Mouse (Mus musculus) midbrain, embryonic 10.5 days (tissue): ENCODE data around the gene Prickle2. TPM values are rescaled to one million over a fixed set of nuclear protein-coding genes. Genes with fewer than 3 reads are reported as not detected.

Source experiments
- DNase-seq: peaks from one replicate; pipeline ENCODE4 v3.0.0-alpha.2; 2017; ENCODE audit warnings: low spot score
- H3K27ac ChIP-seq: fragments of 300-500 bp; sonication (generic); replicated peaks from 2 replicates; pipeline ENCODE4 v1.5.1; 2016; ENCODE audit warnings: mild to moderate bottlenecking
- H3K27me3 ChIP-seq: fragments of 300-500 bp; sonication (generic); 2 replicates; pipeline ENCODE4 v1.6.1; 2016; ENCODE audit warnings: low read depth, mild to moderate bottlenecking; ENCODE audit not compliant: poor library complexity, severe bottlenecking
- H3K36me3 ChIP-seq: fragments of 300-500 bp; sonication (generic); 2 replicates; pipeline ENCODE4 v1.6.1; 2016; ENCODE audit warnings: mild to moderate bottlenecking, moderate library complexity
- H3K4me1 ChIP-seq: fragments of 300-500 bp; sonication (generic); 2 replicates; pipeline ENCODE4 v1.6.1; 2016
- H3K4me3 ChIP-seq: fragments of 300-500 bp; sonication (generic); 2 replicates; pipeline ENCODE4 v1.5.1; 2016; ENCODE audit warnings: mild to moderate bottlenecking, moderate library complexity
- H3K9me3 ChIP-seq: fragments of 300-500 bp; sonication (generic); replicated peaks from 2 replicates; pipeline ENCODE4 v1.6.1; 2016; ENCODE audit warnings: mild to moderate bottlenecking
- WGBS: fragments of 180-500 bp; shearing (Covaris S2); methylation state at CpG from one replicate; pipeline ENCODE4 v1.1.7; 2016; 5-methylcytosine and 5-hydroxymethylcytosine counted together
- polyA plus RNA-seq: library from polyadenylated mRNA; unstranded; fragments of >200 nt; fragmentation: Nextera tagmentation; extraction: Ambion mirVana; gene quantifications from 2 replicates; pipeline ENCODE4 v1.2.1, GENCODE M21; 2016

Prickle2 gene
- polyA plus RNA-seq, 1 experiment from 2014 or later, result 3.0 TPM

DNA sequence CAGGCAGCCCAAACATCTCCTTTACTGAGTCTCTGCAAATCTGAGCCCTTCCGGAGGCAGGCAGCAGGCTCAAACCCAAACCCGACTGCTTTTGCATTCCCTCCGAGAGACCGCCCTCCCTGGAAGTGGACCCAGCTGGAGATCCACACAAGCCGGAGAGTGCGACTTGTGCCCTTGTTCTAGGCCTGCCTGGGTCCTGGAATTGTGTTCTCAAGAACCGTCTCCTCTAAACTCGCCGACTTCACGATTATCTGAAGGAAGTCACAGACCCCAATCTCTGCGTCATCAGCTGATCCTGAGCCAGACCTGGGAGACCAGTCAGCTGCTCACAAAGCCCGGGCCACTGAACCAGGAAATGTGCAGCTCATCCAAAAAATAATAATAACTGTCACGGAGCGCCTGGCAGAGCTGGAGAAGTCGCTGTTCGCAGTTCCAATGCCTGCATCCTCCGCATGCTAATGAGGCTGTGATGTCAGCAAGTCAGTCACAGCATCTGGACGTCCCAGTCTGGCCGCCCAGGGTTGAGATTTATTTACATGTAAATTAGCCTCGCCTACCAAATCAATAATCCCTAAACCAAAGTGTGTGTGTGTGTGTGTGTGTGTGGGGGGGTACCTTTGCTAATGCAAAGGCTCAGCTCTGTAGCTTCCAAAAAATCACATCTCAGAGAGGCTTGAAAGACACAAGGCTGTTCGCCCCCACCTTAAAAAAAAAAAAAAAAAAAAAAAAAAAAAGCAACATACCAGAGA lies 224.8 kb downstream of the Prickle2 start:
- Histone ChIP-seq H3K4me1 (peaks cover 40% of the 10 kb centered on the region), H3K9me3 (no peaks in the 10 kb centered on the region), H3K27me3 (no peaks in the 10 kb centered on the region), H3K36me3 (no peaks in the 10 kb centered on the region), H3K4me3 (peak overlapping the region; percentile 67), H3K27ac (peak overlapping the region; percentile 84)
- peak; percentile 79 for DNase-seq
- WGBS, result under 1% methylated on average over 21 of the region's 21 CpGs

GRCm38 (mm10) chr6:92478612-92479011 lies 227.3 kb downstream of the Prickle2 start:
- no peaks in the 10 kb centered on the region for H3K27me3 ChIP-seq
- no peak for DNase-seq
- 100% methylated on average over 1 of the region's 1 CpGs for WGBS
- no peak overlapping the region for H3K27ac ChIP-seq
- no peak overlapping the region for H3K4me3 ChIP-seq
- H3K9me3 ChIP-seq, result no peaks in the 10 kb centered on the region
- no peaks in the 10 kb centered on the region for H3K36me3 ChIP-seq
- H3K4me1 ChIP-seq, result peaks cover 40% of the 10 kb centered on the region

GRCm38 (mm10) chr6:92477621-92478020 lies 228.3 kb downstream of the Prickle2 start:
- H3K27me3 ChIP-seq, result no peaks in the 10 kb centered on the region
- DNase-seq, result no peak
- H3K4me1 ChIP-seq, result peaks cover 36% of the 10 kb centered on the region
- 88% methylated on average over 2 of the region's 2 CpGs for WGBS
- H3K27ac ChIP-seq, result no peak overlapping the region
- H3K9me3 ChIP-seq, result no peaks in the 10 kb centered on the region
- H3K4me3 ChIP-seq, result no peak overlapping the region
- no peaks in the 10 kb centered on the region for H3K36me3 ChIP-seq

DNA sequence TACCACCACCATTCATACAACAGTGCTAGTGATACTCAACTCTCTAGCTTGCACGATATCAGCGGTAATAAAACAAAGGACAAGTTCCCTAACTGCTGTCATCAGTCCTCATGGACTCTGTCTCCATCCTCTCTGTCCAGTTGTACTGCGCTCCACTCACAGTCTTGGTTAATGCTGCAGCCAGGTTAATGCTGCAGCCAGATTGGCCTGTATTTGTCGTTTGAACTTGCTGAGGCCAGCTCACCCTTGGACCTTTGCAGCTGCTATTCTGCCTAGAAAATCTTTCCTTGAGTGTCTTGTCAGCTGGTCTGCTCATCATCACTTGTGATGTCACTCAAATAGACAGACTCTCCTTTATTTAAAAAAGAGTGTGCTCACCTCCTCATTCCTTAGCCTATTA lies 236.5 kb downstream of the Prickle2 start:
- no peak for DNase-seq
- Histone ChIP-seq H3K4me3 (no peak overlapping the region), H3K27me3 (no peaks in the 10 kb centered on the region), H3K4me1 (peaks cover 36% of the 10 kb centered on the region), H3K27ac (no peak overlapping the region), H3K9me3 (no peaks in the 10 kb centered on the region), H3K36me3 (no peaks in the 10 kb centered on the region)
- 74% methylated on average over 4 of the region's 4 CpGs for WGBS

GRCm38 (mm10) chr6:92468892-92469291 lies 237.1 kb downstream of the Prickle2 start:
- Histone ChIP-seq H3K4me1 (peaks cover 36% of the 10 kb centered on the region), H3K27ac (no peak overlapping the region), H3K9me3 (no peaks in the 10 kb centered on the region), H3K27me3 (no peaks in the 10 kb centered on the region), H3K36me3 (no peaks in the 10 kb centered on the region), H3K4me3 (no peak overlapping the region)
- 87% methylated on average over 4 of the region's 4 CpGs for whole genome bisulfite sequencing
- no peak for DNase-seq

GRCm38 (mm10) chr6:92468383-92468791 lies 237.6 kb downstream of the Prickle2 start:
- Histone ChIP-seq H3K27ac (no peak overlapping the region), H3K9me3 (no peaks in the 10 kb centered on the region), H3K4me1 (peaks cover 36% of the 10 kb centered on the region), H3K27me3 (no peaks in the 10 kb centered on the region), H3K4me3 (no peak overlapping the region), H3K36me3 (no peaks in the 10 kb centered on the region)
- 82% methylated on average over 3 of the region's 3 CpGs for WGBS
- DNase-seq, result no peak

DNA sequence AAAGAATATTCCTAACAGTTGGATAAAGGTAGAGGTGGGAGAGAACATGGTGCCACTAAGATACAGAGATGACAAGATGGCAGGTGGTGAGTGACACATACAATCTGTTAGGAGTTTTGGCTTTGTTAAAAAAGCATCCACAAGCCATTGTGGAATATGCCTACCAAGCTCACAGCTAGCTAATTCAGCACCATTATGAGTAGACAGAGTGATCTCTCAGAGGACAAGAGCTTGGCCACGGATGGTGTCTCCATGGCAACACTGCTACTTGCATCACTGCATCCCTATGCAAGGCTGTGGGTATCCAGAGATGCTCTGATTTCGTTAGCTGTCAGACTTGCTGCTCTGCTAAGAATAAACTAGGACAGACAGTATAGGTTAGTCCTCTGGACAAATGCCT lies 238.6 kb downstream of the Prickle2 start:
- peak; percentile 25 for DNase-seq
- WGBS, result 53% methylated on average over 2 of the region's 2 CpGs

DNA sequence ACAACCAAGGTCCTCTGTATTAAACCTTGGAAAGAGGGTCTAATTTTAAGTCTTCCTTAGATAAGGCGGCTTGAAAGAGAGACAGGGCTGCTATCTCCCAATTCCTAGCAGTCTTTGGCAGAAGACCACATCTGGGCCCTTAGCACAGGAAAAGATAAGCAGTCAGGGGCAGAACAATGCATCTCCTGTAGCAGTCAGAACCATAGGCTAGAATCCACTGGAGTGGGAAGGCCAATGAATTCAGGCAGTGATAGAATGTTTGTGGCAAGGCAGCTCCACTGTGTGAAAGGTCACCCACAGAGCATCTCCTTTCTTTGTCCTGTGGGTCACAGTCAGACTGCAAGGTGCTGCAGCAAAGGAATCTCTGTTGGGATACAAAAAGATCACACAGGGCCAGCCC lies 240.3 kb downstream of the Prickle2 start:
- Histone ChIP-seq H3K4me1 (peaks cover 39% of the 10 kb centered on the region), H3K9me3 (no peaks in the 10 kb centered on the region), H3K36me3 (no peaks in the 10 kb centered on the region), H3K4me3 (no peak overlapping the region), H3K27ac (0 out of 2 replicates have a peak overlapping the region, but pooled peaks have one; percentile 29), H3K27me3 (no peaks in the 10 kb centered on the region)
- WGBS, result 81% methylated on average over 1 of the region's 1 CpGs
- no peak for DNase-seq

More for the DNA sequence above, 238.6 kb downstream of the Prickle2 start:
- no peak overlapping the region for H3K27ac ChIP-seq
- no peaks in the 10 kb centered on the region for H3K36me3 ChIP-seq
- H3K4me3 ChIP-seq, result no peak overlapping the region
- no peaks in the 10 kb centered on the region for H3K9me3 ChIP-seq
- H3K4me1 ChIP-seq, result peaks cover 36% of the 10 kb centered on the region
- no peaks in the 10 kb centered on the region for H3K27me3 ChIP-seq

DNA sequence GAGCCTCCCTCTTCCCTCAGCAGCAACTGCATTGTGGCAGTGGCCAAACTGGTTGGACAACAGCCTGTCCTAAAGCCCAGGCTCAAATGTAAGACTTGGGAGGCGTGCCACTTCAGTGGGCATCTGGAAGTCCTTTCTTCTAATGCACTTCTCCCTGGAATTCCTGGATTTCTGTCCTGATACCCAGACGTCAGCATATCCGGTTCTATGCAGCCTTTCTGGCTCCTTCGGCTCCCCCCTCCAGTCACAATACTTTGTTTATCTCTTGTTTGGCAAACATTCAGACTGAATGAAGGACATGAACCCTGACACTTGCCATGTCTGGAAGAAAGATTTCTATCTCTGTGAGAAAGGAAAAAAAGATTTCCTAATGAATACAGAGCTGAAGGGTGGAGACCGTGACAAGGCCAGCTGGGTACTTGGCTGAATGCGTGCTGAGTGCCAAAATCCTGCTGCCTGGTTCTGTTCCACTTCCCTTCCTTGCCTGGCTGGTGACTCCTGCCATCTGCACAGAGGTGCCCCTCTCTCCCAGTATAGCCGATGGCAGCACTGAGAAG lies 241.1 kb downstream of the Prickle2 start:
- H3K27ac ChIP-seq, result no peak overlapping the region
- peaks cover 41% of the 10 kb centered on the region for H3K4me1 ChIP-seq
- H3K4me3 ChIP-seq, result no peak overlapping the region
- DNase-seq, result no peak
- no peaks in the 10 kb centered on the region for H3K36me3 ChIP-seq
- no peaks in the 10 kb centered on the region for H3K27me3 ChIP-seq
- H3K9me3 ChIP-seq, result no peaks in the 10 kb centered on the region
- WGBS, result 79% methylated on average over 7 of the region's 7 CpGs

- H3K4me1 ChIP-seq, result peaks cover 41% of the 10 kb centered on the region
- no peak overlapping the region for H3K4me3 ChIP-seq
- no peaks in the 10 kb centered on the region for H3K9me3 ChIP-seq
- H3K36me3 ChIP-seq, result no peaks in the 10 kb centered on the region
- no peak overlapping the region for H3K27ac ChIP-seq
- DNase-seq, result no peak
- 78% methylated on average over 9 of the region's 9 CpGs for WGBS
- H3K27me3 ChIP-seq, result no peaks in the 10 kb centered on the region
Measured at GRCm38 (mm10) chr6:92463768-92464167, 242.2 kb downstream of the Prickle2 start.

- Histone ChIP-seq H3K27ac (no peak overlapping the region), H3K4me1 (peaks cover 27% of the 10 kb centered on the region), H3K36me3 (no peaks in the 10 kb centered on the region), H3K4me3 (no peak overlapping the region), H3K9me3 (no peaks in the 10 kb centered on the region), H3K27me3 (no peaks in the 10 kb centered on the region)
- WGBS, result 82% methylated on average over 2 of the region's 2 CpGs
- no peak for DNase-seq
Measured at GRCm38 (mm10) chr6:92460750-92461149, 245.2 kb downstream of the Prickle2 start.

DNA sequence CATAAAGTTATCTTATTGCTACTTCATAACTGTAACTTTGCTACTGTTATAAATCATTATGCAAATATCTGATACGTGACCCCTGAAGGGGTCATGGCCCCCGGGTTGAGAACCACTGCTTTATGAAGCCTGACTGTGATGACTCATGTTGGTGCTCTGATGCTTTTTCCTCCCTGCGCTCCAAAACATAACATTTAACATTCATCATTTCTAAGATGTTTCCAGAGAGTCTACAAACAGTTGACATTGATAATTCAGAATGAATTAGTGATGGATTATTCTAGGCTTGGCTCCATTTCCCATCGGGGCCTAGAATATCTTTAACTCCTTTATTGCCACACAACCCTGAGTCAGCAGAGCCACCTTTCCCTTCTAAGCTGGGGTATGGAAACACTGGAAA lies 247.9 kb downstream of the Prickle2 start:
- WGBS, result 90% methylated on average over 4 of the region's 4 CpGs
- Histone ChIP-seq H3K4me1 (peaks cover 16% of the 10 kb centered on the region), H3K4me3 (no peak overlapping the region), H3K9me3 (no peaks in the 10 kb centered on the region), H3K27ac (no peak overlapping the region), H3K36me3 (no peaks in the 10 kb centered on the region), H3K27me3 (no peaks in the 10 kb centered on the region)
- no peak for DNase-seq

- no peaks in the 10 kb centered on the region for H3K27me3 ChIP-seq
- no peaks in the 10 kb centered on the region for H3K9me3 ChIP-seq
- no peak overlapping the region for H3K27ac ChIP-seq
- peaks cover 11% of the 10 kb centered on the region; the same call in 1 of the 2 replicates for H3K4me1 ChIP-seq
- no peak overlapping the region for H3K4me3 ChIP-seq
- no peak for DNase-seq
- WGBS, result 43% methylated on average over 1 of the region's 1 CpGs
- no peaks in the 10 kb centered on the region for H3K36me3 ChIP-seq
Measured at GRCm38 (mm10) chr6:92451421-92451820, 254.5 kb downstream of the Prickle2 start.
